Mouse (Mus musculus): ENCODE measurements around the gene Snx13. TPM values are rescaled to one million over a fixed set of nuclear protein-coding genes. Genes with fewer than 3 reads are reported as not detected.

Gene Snx13
- total RNA-seq (2017), result 30.8 and 42.6 TPM in 2 replicates

DNA sequence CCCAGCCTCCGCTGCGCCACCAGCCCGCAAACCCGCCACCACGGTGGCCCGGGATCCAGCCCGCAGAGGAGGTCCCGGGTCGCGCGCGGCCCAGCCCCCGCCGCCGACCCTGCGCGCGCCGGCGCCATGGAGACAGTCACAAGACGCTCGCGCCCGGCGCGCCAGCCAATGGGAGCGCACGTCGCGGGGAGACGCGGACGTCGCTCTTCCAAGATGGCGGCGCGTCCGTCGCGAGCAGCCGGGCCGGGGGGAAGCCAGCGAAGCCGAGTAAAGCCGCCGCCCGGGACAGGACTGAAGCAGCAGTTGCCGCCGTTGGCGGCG lies at the start of gene Snx13:
Gene Snx13 (plus strand): TSS at position 188 of the 321 bp plus-strand sequence.
- peak; percentile 72 to 77 for ATAC-seq (replicated peaks in 1 of 2; ENCODE audit: insufficient read depth in 1 of 2, low FRiP score in 2 of 2, low TSS enrichment in 1 of 2, low read depth in 1 of 2, poor library complexity in 2 of 2, severe bottlenecking in 2 of 2)

DNA sequence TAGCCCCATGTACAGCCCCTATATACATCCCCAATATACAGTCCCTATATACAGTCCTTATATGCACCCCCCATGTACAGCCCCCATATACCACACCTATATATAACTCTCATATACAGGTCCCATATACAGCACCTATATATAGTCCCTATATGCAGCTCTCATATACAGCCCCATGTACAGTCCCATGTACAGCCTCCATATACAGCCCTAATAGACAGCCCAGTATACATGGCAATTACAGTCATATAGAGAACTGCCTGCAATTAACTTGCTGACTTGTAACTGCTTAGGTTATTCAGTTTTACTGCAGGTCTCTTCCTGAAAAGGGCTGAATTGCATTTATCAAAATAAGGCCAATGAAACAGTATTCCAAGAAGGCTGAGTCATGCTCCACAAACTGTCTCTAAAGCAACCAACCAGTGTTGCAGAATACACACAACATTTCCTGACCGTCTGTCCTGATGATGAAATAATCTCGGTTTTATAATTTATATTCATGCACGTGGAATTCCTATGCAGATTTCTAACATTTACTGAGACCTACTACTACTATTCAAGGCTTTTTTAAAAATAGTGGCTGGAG lies 49.3 kb upstream of the Snx13 start:
- ATAC-seq (replicated peaks in 1 of 2; ENCODE audit: insufficient read depth in 1 of 2, low FRiP score in 2 of 2, low TSS enrichment in 1 of 2, low read depth in 1 of 2, poor library complexity in 2 of 2, severe bottlenecking in 2 of 2), result peak; percentile 46 to 58; a peak in 2 of 4 replicates

DNA sequence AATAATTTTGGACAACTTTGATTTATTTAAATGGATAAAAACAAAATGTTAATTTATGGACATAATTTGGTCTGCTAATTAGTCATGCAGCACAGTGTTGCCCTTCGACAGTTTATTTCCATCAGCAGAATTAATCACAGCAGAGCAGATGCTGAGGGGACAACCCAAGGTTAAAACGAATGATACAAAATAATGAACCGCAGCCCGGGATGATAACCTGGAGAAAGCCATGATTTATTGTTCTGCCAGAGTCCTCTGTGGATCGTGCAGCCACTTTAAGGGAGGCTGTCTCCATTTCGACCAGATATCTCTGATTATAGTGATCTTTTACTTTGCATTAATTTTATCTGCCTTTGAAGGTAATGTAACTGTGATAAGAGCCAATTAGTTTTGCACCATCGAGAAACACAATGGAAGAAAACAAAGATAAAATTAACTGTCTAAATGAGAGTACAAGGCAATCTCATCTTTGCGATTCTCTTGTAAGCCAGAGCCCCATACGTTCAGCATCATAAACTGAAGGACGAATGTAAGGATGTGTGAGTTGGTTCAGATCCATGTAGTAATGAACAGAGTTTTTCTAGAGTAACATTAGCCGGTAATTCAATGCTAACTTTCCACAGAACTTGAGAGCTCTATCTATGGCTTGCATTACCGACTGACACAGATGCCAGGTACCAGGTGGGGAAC lies 48.1 kb upstream of the Snx13 start:
- no peak for ATAC-seq (replicated peaks in 1 of 2; ENCODE audit: insufficient read depth in 1 of 2, low FRiP score in 2 of 2, low TSS enrichment in 1 of 2, low read depth in 1 of 2, poor library complexity in 2 of 2, severe bottlenecking in 2 of 2)

DNA sequence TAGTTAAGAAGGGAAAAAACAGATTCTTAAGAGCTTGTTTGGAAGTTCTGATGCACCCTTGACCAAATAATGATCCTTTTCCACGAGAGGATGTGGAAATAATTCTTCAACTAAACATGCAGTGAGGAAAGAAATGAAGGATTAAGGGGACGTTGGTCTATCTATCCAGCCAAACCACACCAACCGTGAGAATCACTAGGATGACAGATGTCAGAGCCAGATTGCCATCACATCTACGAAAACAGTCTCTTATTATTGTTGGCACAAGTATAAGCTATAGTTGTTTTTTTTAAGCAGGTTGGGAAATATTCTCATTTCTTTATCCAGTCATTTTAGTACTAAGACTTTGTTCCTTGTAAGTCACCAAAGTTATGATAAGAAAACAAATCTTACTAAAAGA lies 46.7 kb upstream of the Snx13 start:
- ATAC-seq (replicated peaks in 1 of 2; ENCODE audit: insufficient read depth in 1 of 2, low FRiP score in 2 of 2, low TSS enrichment in 1 of 2, low read depth in 1 of 2, poor library complexity in 2 of 2, severe bottlenecking in 2 of 2), result no peak

DNA sequence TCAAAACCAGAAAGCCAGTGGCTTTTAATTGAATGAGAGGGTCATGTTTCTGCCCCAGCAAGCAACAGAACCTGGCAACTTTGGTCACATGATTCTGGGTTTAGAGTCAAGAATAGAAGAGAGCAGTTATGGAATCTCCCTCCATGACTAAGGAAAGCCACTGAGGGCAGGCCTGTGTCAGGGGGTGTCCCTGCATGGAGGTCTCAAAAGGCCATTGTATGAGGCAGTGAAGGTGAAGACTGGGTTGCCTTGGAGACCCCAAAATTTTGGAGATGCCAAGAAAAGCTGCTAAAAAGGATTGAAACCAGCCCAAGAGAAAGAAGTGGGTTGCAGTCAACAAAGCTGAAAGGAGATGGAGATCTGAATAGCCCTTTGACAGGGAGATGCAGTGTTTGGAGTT lies 41.2 kb upstream of the Snx13 start:
- ATAC-seq (replicated peaks in 1 of 2; ENCODE audit: insufficient read depth in 1 of 2, low FRiP score in 2 of 2, low TSS enrichment in 1 of 2, low read depth in 1 of 2, poor library complexity in 2 of 2, severe bottlenecking in 2 of 2), result no peak

DNA sequence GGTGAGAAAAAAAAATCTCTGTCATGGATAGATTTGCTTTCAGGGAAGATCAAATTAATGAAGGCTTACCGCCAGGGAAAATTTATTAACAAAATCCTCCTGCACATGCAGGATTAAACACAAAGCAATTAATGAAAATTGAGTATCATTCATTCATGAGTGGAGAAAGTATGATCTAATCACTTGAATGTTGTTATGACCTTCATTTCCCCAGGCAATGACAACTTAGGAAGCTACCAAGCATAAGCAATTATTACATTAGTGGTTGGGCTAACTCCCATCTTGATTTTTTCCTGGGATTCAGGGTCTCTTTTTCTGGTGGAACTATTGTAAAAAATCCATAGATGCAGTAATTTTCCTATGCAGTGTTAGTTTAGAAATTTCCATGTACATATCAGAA lies 39.1 kb upstream of the Snx13 start:
- no peak for ATAC-seq (replicated peaks in 1 of 2; ENCODE audit: insufficient read depth in 1 of 2, low FRiP score in 2 of 2, low TSS enrichment in 1 of 2, low read depth in 1 of 2, poor library complexity in 2 of 2, severe bottlenecking in 2 of 2)

DNA sequence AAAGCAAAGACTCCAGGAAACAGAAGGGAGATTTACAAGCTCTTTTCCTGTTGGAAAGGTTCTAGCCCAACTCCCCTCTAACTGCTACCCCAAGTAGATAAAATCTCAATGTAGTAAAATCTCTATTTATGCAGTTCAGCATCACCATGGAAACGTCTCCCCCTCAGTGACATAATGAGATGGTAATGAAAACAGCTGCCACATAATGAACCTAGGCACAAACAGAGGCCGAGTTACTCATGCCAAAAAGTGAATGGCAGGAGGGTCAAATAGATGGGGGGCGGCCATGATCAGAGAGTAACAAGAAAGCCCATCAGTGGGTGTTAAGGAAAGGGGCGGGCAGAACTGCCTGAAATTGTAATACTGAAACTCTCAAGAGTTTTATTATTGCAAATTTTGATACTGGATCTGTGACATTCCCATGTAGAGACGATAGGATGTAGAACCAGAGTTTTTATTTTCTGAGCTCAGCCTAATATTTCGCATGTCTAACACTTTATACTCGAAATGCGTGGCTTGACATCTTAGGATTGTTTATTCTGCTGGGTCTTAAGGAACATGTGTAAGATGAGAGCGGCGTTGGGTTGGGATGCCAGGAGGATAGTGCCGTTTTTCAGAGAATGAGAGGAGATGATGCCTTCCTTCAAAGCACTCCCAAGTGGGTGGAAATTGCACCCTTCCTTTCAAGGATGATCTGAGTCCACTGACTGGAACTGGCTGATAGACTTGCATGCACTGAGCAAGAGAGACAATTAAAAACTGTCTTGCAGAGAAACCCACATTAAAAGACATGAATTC lies 38.4 kb upstream of the Snx13 start:
- no peak for ATAC-seq (replicated peaks in 1 of 2; ENCODE audit: insufficient read depth in 1 of 2, low FRiP score in 2 of 2, low TSS enrichment in 1 of 2, low read depth in 1 of 2, poor library complexity in 2 of 2, severe bottlenecking in 2 of 2)

DNA sequence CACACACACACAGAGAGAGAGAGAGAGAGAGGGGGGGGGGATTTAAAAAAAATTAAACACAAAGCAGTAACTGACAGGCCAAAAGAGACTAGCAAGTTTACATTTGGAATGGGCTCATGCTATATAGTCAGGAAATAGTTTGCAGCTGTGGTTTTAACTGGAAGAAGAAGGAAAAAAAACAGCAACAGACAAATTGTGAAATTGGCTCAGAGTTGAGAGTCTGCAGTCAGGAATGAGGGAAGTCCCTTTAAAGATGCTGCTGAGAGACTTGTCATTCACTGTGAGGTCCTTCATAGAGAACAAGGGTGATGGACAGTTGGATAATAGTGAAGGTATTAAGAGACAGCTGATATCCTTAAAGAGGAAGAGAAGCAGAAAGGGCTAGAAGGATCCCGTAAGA lies 35.5 kb upstream of the Snx13 start:
- peak; percentile 37 to 51; a peak in 2 of 4 replicates for ATAC-seq (replicated peaks in 1 of 2; ENCODE audit: insufficient read depth in 1 of 2, low FRiP score in 2 of 2, low TSS enrichment in 1 of 2, low read depth in 1 of 2, poor library complexity in 2 of 2, severe bottlenecking in 2 of 2)

DNA sequence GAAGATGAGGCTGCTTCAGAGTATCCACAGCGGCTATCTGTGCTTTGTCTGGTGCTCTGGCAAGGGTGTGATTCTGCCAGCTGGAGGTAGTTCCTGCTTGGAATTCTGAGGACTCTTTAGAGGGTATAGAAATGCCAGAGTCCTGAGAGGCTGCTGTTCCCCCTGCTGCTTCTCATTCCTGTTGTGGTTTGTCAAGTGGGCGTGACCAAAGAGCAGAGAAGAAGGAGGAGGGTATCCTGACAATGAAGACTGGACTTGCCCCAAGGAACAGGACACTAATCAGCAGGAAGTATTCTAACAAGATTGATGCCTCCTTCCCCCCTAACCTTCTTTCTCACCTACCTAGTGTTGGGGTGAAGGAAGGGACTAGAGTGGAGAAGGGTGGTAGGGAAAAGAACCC lies 33.0 kb upstream of the Snx13 start:
- ATAC-seq (replicated peaks in 1 of 2; ENCODE audit: insufficient read depth in 1 of 2, low FRiP score in 2 of 2, low TSS enrichment in 1 of 2, low read depth in 1 of 2, poor library complexity in 2 of 2, severe bottlenecking in 2 of 2), result peak in 1 of 2 experiments; percentile 57; a peak in 2 of 4 replicates

DNA sequence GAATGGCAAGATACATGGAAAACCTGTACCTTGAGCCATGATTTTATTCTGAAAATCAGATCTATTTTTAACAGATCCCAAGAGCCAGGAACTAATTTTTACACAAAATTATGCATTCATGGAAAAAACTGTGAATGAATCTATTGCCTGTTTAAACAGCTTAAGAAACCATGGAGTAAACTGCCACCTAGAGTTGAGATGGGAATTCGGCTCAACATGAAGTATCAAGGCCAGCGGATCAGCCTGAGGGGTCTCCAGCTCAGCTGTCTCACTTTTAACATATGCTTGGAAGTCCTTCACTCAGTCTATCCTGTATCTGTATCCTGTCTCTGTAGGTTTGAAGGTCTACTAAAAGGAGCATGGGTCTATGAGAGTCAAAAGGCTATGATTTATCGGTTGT lies 30.9 kb upstream of the Snx13 start:
- no peak for ATAC-seq (replicated peaks in 1 of 2; ENCODE audit: insufficient read depth in 1 of 2, low FRiP score in 2 of 2, low TSS enrichment in 1 of 2, low read depth in 1 of 2, poor library complexity in 2 of 2, severe bottlenecking in 2 of 2)

DNA sequence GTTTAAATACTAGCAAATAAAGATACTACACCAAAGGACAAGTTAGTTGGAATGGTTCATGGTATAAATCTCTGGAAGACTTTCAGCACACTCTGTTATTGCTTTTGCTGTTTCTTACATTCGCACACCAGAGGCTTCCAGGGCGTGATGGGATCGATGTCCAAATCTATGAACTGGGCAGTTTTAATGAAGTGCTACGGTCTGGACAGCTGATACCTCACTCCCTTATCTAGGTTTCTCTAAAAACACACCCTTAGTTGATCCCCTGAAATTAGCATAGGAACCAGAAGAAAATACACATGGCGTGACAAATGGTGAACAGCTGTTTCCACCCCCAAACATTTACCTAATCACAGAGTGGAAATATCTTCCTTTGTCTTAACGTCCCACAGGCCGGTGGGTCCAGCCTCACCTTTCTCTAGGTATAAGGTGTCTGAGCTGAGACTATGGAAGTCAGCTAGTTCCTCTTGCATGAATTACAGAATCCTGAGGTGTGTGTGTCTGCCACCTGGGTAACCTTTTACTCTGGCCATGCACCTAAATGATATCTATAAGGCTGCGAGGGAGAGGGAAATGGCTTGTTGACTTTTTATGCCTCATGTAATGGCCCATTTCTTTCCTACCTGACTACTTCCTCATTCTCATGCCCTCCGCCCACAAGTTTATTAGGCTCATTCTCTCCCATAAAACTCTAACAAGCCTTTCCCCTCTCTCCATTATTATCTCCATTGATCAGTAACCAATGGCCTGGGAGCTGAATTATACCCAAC lies 30.3 kb upstream of the Snx13 start:
- ATAC-seq (replicated peaks in 1 of 2; ENCODE audit: insufficient read depth in 1 of 2, low FRiP score in 2 of 2, low TSS enrichment in 1 of 2, low read depth in 1 of 2, poor library complexity in 2 of 2, severe bottlenecking in 2 of 2), result peak in 1 of 2 experiments; percentile 50; a peak in 1 of 4 replicates

DNA sequence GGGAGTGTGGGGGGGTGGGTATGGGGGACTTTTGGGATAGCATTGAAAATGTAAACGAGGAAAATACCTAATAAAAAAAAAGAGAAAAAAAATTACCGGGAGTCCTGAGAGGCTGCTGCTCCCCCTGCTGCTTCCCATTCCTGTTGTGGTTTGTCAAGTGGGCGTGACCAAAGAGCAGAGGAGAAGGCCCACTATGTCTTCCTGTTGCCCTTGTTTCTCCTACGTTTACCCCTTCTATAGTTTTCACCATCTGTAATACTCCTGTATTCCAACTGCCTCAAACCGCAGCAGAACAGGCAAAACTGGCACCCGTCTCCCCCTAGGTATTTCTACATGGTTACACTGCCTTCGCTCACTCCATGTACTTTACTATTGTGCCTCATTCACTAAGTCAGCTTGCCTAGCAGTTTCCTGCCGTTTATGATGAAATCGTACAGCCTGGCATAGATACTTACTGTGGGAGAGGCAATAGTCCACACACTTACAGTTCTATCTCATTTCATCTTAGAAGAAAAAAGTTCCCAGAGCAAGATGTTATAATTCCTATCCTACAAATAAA lies 28.2 kb upstream of the Snx13 start:
- peak; percentile 50 to 68 for ATAC-seq (replicated peaks in 1 of 2; ENCODE audit: insufficient read depth in 1 of 2, low FRiP score in 2 of 2, low TSS enrichment in 1 of 2, low read depth in 1 of 2, poor library complexity in 2 of 2, severe bottlenecking in 2 of 2)

DNA sequence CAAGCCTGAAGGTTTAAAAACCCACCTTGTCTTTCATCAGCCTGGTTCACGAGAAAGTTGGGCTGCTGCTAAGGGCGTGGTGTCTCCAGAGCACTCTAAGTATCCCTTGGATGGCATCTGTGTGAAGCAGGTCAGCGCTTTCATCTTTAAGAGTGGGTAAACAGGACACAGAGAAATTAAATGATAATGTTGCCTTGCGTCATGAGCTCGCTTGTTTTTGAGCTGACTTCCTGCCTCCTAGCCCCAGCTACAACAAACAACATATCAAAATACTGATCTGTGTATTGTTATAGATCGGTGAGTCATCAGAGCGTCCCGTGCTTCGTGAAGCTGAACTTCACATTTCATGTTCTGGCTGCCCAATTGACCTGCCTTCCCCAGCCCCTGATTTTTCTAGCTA lies 25.7 kb upstream of the Snx13 start:
- ATAC-seq (replicated peaks in 1 of 2; ENCODE audit: insufficient read depth in 1 of 2, low FRiP score in 2 of 2, low TSS enrichment in 1 of 2, low read depth in 1 of 2, poor library complexity in 2 of 2, severe bottlenecking in 2 of 2), result no peak

DNA sequence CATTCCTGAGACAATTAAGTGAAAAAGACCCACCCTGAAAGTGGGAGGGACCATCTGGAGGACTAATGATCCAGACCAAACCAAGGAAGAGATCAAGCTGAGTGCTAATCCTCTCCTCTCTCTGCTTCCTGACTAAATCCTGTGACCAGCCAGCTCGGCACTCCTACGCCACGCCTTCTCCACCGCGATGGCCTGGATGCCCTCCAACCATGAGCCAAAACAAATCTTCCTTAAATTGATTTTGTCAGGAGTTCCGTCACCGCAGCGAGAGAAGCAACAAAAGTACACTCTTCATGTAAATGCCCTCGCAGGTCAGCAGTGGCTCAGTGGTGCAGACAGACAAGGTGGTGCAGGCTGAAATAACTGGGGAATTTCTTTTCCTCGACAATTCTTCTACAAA lies 24.9 kb upstream of the Snx13 start:
- ATAC-seq (replicated peaks in 1 of 2; ENCODE audit: insufficient read depth in 1 of 2, low FRiP score in 2 of 2, low TSS enrichment in 1 of 2, low read depth in 1 of 2, poor library complexity in 2 of 2, severe bottlenecking in 2 of 2), result no peak

DNA sequence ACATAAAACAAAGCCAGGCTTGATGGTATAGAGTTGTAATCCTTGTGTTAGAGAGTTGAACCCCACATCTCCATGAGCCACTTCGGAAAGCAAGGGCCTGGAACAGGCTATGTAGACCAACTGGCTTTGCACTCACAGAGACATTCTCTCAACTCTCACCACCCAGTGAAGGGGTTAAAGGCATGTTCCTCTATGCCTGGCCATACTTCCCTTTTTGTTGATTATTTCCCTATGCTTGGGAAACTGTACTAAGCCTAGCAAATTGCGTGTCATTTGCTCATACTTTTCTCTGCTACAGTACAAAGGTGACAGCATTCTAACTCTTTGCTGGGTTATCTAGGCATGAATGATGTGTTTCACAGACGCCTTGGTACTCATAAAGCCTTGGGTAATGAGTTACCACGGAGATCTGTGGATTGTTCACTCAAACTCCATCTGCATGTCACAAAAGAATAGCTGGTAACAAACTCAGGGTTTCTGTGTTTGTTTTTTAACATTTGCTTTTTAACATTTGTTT lies 21.0 kb upstream of the Snx13 start:
- peak; percentile 93 to 96 for ATAC-seq (replicated peaks in 1 of 2; ENCODE audit: insufficient read depth in 1 of 2, low FRiP score in 2 of 2, low TSS enrichment in 1 of 2, low read depth in 1 of 2, poor library complexity in 2 of 2, severe bottlenecking in 2 of 2)

DNA sequence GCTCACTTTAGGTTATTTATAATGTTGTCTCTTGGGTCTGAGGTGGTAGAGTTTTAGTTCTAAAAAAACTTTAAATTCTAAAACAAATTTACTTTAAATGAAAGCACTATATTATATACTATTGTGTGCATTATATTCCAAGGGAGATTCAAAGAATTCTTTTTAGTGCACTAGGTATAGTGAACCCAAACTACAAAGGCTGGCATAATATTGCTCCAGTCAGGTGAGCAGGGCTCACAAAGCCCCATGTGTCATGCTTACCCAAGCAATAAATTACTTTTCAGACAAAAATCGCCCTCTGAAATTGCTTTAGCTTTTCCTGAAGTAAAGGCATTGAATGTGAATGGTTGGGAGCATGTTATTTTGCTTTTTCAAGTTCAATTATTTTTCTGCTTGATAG lies 19.5 kb upstream of the Snx13 start:
- ATAC-seq (replicated peaks in 1 of 2; ENCODE audit: insufficient read depth in 1 of 2, low FRiP score in 2 of 2, low TSS enrichment in 1 of 2, low read depth in 1 of 2, poor library complexity in 2 of 2, severe bottlenecking in 2 of 2), result no peak

All from hematopoietic stem cell, adult 5-6 weeks (primary cell).